Mouse (Mus musculus) B cell, adult 2 months (primary cell): ENCODE measurements around the gene Trim46.

Source experiments
- DNase-seq, 2 experiments: peaks; one replicate each; pipeline ENCODE4 v3.0.0; 2022

The Trim46 gene

DNA sequence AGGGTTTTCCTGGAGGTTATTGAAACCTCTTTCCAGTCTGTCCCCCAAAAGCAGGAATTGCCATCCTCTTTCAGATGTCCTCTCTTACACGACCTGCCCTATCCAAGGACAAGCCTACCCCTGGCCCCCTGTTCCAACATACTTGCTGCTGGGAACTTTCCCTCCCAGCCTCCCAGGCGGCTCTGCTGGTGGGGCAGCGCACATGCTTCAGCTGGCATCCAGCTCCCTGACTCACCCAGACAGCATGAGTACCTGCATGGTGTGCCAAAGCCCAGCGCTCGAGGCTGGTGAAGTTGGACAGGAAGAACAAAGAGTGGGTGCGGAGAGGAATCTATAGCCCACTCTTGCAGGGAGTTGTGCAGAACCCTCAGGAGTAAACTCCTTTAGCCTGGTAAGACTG is 24.8 kb upstream of the Trim46 start:
- DNase-seq: peak in 1 of 2 experiments; percentile 12

DNA sequence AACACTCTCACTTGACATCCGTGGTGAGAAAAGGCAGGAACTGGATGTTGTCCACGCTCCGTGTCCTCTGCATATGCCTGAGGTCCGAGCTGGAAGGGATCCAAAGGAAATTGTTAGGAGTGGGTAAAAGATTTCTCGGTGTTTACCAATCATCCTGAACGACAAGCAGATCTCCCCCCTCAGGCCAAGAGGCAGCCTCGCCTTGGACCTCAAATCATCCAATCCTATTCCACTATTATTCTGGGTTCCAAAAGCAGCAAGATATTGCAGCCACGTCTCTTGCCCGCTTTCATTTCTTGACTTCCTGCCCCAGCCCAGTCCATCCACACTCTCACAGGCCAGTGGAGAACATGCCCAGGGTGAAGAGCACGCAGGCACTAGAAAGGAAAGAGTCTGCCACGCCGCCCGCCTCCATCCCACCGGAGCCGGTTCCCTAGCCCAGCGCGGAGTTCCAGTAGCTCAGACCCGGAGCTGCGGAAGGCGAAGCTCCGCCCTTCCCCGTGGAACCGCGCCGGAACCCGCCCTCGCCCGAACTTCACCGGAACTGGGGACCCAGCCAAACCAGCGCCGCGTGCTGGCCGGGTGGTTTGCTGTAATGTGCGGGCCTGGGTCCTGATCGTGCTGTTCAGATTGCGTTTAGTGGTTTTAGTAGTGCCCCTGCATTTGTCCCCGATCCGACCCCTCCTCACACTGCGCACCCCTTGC is 24.1 kb upstream of the Trim46 start, which contains the start of gene Slc50a1:
TSS of gene Slc50a1 (minus strand) at position 520 of the 705 bp plus-strand sequence.
- peak; percentile 73 to 74 for DNase-seq

DNA sequence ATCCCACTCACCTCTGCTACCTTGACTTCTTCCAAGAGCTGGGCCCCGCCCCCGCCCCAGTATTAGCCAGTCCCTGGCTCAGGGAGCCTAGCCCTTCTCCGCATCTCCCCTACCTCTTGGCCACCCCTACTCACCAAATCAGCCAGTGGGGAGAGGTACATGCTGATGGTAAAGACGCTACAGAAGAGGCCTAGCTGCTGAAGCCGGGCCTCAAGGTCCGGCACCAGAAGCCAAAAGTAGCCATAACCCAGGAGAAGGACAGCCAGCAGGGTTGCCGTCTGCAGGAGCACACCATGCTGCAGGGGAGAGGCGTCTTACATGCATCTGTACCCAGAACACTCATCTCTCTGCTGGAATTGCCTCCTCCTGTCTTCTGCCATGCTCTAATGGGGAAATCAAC is 22.8 kb upstream of the Trim46 start:
- no peak for DNase-seq

DNA sequence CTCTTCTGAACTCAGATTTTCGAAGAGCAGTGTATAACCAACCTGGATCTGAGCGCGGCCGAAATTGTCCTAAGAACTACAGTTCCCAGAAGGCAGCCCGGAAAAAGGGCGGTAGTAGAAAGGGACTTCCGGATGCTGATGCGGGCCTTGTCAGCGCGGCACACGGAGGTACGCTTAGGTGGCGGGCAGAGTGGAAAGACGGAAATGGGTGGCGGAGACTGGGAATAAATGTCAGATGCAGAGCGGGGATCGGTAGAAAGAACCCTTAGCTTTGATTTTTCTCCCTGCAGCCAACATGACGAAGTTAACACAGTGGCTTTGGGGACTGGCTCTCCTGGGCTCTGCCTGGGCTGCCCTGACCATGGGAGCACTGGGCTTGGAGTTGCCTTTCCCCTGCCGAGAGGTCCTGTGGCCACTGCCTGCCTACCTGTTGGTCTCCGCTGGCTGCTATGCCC is 20.4 kb upstream of the Trim46 start:
- DNase-seq: peak; percentile 76 to 78

DNA sequence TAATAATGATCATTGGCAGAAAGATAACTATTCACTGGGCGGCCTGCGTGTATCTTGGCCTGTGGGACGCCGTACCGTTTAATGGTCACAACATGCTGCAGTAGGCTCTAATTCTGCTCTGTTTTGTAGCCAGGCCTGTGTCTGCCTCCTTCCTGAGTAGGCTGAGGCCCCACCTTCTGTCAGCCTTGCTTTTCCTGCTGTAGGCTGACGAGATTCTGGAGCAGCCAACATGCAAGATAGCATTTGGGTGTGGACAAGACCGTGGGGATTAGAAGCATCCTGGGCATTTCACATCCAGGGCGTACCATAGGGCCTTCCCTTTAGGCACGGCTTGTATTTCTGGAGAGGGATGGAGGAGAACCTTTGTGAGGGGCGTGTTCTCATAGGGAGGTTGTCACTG is 16.3 kb upstream of the Trim46 start:
- DNase-seq: no peak

DNA sequence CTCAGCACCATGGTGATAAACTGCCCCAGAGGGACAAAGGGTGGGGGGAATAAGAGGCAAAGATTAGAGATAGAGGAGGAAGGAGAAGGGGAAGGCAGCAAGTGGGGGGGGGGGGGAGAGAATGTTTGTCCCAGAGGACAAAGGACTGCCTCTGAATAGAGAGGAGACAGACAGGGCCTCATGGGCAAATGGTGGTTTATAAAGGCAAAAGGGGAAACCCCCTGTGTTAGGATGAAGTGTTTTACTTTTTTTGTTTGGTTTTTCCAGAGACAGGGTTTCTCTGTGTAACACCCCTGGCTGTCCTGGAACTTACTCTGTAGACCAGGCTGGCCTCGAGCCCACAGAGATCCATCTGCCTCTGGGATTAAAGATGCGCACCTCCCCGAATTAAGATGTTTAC is 14.1 kb upstream of the Trim46 start:
- DNase-seq: no peak

DNA sequence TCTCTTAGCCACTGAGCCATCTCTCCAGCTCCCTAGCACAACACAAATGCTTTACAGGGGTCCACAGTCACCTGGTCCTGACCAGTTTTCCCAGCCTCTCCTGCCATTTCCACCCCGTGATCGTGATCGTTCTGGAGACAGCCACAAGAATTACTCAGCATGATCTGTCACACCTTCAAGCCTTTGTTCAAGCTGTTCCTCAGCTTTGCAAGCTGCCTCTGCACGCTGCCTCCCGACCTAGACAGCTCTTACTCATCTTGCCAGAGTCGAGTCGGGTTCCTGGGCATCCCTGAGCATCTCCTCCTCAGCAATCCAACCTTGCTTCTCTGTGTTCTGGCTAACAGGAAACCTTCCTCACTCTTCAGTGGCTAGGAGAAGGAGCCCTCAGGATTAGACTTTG is 13.0 kb upstream of the Trim46 start, which contains the start of gene Dpm3:
TSS of gene Dpm3 (plus strand) at position 283 of the 400 bp plus-strand sequence.
- DNase-seq: no peak

DNA sequence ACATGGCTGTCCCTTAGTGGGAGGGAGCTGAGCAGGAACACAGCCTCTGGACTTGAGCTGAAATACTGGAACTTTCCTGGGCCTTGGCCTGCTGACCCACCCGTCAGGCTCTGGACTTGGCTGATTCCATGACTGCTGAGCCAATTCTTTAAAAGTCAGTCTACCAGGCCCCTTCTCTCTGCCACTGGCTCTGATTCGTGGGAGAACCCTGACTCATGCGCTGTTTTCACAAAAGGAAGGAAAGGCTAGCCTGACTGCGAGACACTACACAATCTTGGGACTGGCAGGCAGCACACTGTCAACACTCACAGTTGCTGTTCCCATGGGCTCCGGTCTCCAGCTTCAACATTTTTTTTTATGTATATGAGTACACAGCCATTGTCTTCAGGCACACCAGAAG is 10.1 kb upstream of the Trim46 start:
- no peak for DNase-seq

DNA sequence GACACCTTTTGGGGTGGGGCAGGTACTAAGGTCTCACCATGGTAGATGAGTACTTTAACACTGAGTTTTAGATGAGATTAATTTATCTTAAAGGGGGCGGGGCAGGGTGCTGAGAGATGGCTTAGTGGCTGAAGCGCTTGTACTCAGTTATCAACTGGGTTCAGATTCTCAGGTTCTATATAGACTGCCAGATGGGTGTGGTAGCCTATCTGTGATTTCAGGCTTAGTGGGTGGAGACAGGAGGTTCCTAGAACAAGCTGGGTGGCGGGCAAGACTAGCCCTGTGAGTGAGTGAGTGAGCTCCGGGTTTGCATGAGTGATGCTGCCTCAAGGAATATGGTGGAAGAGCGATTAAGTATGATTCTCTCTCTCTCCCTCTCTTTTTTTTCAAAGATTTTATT is 8.9 kb upstream of the Trim46 start:
- DNase-seq: no peak

DNA sequence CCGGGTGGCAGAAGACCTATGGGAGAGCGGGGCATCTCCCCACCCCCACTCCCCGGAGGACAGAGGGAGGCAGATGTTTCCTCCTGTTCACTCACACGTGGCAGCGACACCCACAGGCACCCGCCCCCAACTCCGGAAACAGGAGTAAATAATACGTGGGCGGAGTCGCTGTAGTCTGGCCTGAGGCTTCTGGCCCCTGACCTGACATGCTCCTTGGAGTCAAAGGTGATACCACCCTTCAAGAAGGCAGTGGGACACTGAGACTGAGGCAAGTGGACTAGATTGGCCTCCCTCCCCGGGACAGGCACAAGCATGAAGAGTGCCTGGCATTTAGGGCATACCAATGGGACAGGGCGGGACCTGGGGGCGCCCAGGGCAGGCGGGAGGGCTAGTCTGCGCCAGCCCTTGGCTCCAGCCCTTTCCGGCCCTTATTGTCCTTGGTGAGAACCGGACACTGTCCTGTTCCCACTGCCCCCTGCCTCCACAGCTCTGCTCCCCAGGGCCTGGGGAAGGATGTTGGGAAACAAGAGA is 5.3 kb upstream of the Trim46 start:
- peak; percentile 77 to 78 for DNase-seq

DNA sequence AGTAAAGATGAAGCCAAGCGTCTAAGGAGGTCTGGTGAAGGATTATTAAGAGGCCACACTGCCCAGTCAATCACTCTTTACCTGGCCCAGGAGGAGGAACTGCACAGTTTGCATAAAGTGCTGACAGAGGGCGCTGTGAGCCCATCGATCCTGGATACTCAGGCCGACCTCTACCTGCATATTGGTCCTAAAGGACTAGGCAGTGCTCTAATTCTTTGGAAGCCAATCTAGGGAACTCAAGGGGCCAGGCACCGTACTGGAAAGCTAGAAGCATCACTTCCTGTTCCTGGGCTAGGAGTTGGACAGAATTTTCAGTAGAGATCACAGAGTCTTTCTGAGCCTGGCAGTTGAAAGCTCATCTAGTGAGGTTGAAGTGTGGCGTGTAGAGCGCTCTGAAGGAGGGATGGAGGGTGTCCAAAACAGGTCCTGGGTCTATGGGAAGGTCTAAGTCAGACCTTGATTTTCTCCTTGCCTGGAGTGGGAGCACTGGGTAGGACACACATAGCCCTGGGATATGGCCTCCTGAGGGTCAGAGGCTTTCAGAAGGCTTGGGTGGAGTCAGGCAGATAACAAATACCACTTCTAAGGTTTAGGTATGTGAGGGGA is 4.4 kb upstream of the Trim46 start:
- DNase-seq: peak; percentile 79 to 80

DNA sequence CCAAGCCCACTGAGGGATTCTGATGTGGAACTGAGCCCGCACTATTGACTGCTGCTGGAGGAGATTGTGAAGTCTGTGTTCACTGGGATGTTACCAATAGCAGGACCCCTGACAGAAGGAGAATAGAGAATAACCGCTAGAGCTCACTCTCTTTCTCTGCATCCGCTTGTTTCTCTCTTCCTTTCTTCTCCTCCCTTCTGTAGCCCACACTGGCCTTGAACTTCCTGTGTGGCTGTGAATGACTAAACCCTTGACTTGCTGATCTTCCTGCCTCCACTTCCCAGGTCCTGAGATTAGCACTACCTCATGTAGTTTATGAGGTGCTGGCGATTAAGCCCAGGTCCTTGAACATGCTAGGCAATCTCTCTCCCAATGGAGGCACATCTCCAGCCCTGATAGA is 1.4 kb upstream of the Trim46 start:
- no peak for DNase-seq

DNA sequence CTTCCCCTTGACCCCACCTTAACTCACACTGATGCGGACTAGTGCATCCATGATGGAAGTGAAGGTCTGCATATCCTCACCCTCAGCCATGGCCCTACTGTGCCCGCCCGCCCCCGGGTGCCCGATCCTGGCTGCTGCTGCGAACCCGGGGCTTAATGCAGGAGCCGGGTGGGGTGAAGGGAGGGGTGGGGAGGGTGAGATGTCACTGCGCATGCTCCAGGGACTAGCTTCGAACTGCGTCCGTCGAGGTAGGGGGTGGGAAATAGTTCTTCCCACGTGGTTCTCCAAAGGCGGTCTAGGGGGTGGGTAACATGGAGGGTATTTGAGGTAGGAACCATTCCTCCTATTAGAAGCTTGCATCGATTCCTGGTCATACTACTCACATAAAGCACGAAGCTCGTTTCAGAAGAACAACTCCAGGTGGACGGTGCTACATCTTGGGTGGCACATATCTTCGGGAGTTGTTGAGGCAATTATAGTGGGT is 379 bp downstream of the Trim46 start, which contains the start of gene Krtcap2:
TSS of gene Krtcap2 (plus strand) at position 279 of the 484 bp plus-strand sequence.
- DNase-seq: peak; percentile 39 to 41

DNA sequence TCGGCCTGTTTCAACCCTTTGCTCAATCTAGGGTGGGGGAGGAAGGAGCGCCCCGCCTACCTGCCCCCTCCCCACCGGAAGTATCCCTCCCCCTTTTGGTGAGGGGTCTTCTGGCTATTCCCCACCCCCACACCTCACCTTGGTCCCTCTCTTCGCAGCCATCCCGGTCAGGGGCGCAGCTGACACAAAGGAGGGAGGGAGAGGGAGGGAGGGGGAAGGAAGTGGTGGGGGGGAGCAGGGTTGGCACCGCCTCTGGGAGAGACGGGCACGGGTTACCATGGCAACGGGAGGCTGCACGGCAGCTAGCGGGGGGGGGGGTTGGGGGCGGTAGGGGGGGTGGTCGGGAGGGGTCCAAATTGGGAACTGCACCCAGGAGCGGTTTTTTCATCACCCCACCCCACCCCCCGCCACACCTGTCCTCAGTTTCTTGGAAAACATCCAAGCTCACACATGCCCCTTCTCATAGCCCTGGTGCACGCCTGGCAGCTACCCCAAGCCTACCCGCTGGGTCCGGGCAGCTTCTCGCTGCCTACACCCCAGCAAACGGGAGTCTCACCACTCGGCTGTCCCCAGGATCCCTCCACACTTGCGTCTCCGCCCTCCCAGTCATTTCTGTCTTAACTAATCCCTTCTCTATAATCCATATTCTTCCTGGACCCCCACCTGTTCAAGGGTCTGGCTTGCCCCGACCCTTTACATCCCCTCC is 974 bp downstream of the Trim46 start:
- DNase-seq: peak; percentile 39 to 49

DNA sequence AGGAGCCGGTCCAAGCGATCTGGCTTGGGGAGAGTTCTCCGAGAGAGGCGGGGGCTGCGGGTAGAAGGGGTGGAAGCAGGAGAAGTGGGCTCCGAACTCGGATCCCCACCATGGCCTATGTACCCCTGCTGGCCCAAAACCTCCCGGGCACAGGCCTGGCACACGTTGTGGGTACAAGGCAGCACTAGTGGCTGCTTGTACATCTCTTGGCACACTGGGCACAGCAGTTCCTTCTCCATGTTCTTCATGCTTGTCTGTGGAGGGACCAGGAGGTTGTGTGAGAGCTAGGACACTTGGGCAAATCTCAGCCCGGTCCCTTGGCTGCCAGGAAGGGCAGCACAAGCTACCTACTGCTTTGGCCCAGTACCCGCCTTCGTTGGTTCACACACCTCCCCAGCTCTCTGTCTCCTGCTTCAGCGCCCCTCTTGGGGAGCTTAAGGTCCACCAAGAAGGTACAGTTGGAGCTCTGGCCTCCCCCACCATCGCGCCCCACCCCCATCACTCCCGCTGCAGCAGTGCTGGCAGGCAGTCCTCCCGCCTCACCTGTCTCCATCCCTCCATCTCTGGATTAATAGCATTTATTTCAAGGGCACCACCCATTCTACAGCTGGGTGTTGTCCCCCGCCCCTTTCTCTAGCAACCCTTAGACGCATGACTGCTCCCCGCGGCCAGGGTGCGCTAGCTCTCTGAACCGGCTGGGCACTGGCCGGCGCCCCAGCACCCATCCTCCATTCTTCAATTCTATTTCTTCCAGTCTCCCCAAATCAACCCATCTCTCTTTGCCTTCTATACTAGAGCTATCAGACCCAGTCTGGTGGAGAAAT is 1.7 kb downstream of the Trim46 start:
- DNase-seq: peak; percentile 52 to 53

DNA sequence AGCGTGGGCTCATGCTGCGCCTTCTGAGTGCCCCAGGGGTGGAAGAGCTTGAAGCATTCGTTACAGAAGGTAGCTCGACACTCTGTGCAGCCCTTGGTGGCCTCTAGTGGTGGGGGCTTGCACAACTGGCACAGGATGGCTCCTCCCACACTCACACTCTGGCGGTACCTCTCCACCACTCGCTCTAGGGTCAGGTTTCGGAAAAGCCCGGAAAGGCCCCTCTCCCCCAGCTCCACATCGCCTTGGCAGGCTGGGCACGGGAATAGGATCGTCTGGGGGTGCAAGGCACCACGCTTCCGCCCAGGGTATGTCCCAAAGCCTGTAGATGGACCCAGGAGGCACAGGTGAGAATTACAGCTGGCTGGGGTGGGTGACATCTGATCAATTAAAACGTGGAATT is 2.5 kb downstream of the Trim46 start:
- peak; percentile 77 to 80 for DNase-seq

DNA sequence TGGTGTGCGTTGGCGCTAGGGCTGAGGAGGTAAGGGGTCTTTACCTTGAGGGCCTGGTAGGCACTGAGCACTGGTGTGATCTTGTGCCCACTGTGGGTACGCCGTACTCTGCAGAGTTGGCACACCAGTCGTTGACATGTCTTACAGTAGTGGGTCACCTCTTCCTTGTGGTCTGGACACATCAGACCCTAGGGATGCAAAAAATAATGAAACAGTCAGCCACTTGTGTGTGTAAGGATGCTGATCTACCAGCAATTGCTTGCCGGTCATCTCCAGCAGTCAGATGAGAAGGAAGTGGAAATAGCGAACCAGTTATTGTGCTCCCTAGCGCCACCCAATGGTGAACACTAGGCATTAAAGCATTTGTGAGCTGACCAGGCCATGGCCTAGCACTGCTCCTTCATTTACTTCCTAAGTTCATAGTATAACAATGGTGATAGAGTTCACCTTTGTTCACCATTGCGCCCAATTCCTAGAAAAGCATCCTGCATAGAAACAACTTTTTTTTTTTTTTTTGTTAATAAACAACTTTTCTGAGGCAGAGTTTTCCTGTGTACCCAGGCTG is 3.7 kb downstream of the Trim46 start:
- peak; percentile 85 to 87 for DNase-seq

DNA sequence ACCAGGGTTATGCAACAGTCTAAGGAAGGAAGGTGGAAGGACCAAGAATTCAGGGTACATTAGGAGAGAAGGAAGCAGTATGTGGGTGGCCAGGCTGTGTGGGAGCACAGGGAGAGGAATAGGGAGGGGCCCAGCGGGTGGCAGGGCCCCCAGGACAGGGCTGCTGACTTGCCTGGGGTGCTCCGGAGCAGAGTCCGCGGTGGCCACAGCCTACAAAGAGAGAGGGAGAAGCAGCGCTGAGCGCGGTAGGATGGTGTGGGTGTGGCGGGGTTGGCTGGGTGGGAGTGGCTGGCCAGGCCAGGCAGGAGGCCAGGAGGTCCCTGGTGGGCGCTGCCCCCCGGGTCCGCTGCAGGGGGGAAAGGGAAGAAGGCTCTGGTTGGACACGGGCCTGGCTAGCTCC is 7.6 kb downstream of the Trim46 start:
- DNase-seq: no peak

DNA sequence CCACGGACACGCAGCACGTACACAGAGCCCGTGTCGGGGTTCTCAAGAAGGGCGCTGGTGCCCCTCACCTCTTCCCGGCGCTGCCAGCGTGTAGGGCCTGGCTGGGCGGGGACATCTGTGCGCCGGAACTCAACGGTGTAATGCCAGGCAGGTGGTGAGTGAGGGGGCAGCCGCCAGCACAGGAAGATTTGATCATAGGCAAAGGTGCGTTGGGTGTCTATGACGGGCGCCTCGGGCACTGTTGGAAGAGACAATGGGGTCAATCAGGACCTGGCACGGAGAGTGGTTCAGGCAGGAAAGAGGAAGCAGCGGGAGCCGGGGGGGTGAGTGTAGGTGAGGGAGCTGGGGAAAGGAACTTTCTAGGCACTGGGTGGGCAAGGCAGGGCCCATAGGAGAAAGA is 8.4 kb downstream of the Trim46 start:
- DNase-seq: no peak

DNA sequence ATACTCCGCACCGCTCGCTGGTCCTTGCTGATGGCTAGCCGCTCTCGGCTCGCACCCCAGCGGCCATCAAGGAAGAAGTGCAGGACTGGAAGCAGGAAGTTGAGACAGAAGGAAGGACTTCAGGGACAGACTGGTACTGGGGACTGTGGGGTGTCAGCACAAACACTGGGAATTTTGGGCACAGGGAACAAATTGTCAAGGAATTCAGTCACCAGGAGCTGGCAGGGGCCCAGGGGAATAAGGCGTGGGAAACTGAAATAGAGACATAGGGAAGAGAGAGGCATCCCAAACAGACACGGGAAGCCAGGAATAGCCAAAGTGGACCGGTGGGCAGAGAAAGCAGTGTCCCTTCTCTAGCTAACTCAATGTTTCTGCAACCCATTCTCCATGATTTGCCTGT is 9.6 kb downstream of the Trim46 start:
- no peak for DNase-seq

DNA sequence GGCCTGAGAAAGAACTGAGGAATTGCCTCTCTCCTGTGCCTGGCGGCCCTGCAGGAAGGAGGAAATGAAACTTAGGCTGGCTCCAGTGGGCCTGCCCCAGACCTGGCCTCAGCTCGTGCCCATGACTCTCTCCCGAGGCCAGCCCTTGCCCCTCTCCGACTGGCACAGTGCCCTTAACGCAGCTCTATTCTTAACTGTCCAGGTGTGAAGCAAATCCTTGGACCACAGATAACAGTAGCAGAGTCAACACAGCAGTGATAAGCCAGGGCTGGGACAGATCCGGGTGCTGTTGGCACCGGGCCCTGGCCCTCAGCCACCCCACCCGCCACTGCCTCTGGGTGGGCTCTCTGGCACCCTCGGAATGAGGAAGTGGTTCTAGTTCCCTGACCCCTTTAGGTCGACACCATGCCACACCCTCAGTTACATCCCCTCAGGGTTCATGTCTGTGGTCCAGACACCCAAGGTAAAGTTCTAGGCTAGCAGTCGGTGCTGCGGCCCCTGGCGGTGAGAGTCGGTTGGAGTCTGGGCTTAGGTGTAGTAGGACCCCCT is 12.5 kb downstream of the Trim46 start:
- DNase-seq: peak; percentile 60 to 63

DNA sequence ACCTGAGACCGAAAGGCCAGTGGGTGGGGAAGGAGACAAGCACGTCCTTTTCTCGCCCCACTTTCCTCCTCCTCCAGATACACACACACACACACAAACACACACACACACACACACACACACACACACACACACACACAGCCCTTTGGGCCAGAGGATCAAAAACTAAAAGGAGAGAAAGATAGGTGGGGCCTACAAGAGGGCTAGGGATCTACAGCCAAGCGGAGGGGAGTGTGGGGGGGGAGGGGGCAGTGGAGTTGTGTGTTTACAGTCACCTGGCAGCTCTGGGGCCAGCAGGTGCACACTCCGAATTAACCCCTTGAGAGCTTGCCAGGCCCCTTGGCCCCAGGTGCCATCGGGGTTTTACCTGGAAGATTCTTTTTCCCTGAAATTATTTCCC is 13.5 kb downstream of the Trim46 start:
- DNase-seq: no peak
